Mouse (Mus musculus): ENCODE data around the gene St6galnac3.

Gene St6galnac3

GRCm38 (mm10) chr3:153160683-153161082 lies 564.3 kb downstream of the St6galnac3 start:
- no peak for DNase-seq (ENCODE audit: low read depth)

- peak; percentile 16 for DNase-seq (ENCODE audit: low read depth)
Observed at GRCm38 (mm10) chr3:153148887-153149286, 576.1 kb downstream of the St6galnac3 start.
